Mouse (Mus musculus) right cerebral cortex, postnatal 36 days (tissue): ENCODE measurements at regions not wholly inside any gene's neighbourhood (a gene's known extent, or its start where the extent isn't known, plus 50 kb on each side); places are given as distances from the start of the nearest gene placed in this dataset.

Source experiments
- DNase-seq, 2 experiments: peaks; one replicate each; pipeline ENCODE4 v3.0.0; 2022; ENCODE audit warnings: low spot score in 2 of 2, mixed read lengths in 1 of 2

DNA sequence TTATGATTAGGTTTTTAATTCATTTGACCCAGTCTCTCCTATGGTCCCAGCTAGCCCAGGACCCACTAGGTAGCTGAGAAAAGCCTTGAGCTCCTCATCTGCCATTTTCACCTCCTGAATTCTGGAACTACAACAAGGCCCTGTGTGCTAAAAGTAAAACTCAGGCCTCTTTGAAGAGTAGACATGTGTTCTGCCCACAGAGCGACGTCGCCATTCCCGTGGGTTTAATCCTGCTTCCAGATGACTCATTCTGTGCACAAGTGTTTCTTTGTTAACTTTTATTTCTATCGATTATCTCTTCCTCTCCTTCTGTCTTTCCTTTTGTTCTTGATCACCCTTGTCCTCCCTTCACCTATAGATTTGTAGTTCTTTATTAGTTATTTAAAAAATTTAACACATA lies 1046.7 kb upstream of the Apob start:
- DNase-seq, result peak in 1 of 2 experiments; percentile 5

- DNase-seq, result no peak
Observed at GRCm38 (mm10) chr12:6956638-6957037, 1020.8 kb upstream of the Apob start.

- DNase-seq, result no peak
Observed at GRCm38 (mm10) chr12:6984664-6985063, 992.8 kb upstream of the Apob start.

GRCm38 (mm10) chr12:7028447-7028846 lies 949.0 kb upstream of the Apob start:
- DNase-seq, result peak; percentile 12 to 69

DNA sequence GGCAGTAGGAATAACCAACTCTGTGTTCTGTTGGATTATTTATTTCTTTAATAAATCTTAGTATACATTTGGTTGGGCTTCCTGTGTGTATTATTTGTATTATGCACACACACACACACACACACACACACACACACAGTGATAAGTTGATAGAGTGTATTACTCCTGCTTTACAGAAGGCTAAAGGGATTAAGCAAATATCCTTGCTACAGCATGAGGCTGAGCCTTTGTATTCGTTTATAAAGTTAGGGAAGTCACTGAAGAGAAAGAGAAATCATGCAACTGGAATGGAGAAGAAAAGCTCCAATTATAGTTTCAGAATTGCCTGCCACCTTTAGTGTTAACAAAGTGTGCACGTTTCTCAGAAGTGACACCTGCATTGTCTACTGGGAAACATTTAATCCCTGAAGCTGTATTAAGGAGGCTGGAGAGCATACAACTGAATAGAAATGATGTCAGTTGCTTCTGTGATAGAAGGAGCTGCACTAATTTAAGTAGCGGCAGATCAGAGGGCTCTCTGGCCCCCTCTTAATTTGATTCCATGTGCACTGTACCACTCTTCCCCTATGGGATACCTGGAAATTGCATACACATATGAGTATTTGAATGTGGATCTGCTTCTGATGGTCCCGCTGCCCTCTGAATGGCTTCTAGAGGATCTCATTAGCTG lies 947.9 kb upstream of the Apob start:
- DNase-seq, result no peak

GRCm38 (mm10) chr12:7050791-7051190 lies 926.7 kb upstream of the Apob start:
- peak in 1 of 2 experiments; percentile 7 for DNase-seq

DNA sequence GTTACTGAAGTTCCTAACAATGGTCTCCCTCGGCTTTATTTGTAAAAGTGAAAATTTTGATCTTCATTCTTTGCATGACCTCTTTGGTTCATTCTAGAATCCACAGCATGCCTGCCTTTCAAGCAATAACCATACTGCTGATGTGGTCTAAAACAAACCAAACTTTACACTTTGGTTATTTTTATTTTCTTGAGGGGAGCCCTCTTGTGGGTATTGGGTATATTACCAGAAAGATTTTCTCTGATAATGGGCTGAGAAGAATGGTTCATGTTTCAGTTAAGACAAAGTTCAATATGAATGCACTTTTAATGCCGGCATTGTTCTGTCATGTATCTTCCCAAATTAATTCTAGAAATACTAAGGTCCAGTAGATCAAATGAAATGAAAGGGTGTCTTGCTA lies 922.9 kb upstream of the Apob start:
- DNase-seq, result no peak

GRCm38 (mm10) chr12:7094582-7094981 lies 882.9 kb upstream of the Apob start:
- peak in 1 of 2 experiments; percentile 14 for DNase-seq

GRCm38 (mm10) chr12:7095440-7095839 lies 882.0 kb upstream of the Apob start:
- no peak for DNase-seq

- peak in 1 of 2 experiments; percentile 2 for DNase-seq
Observed at GRCm38 (mm10) chr12:7096221-7096620, 881.2 kb upstream of the Apob start.

- DNase-seq, result no peak
Observed at GRCm38 (mm10) chr12:7139044-7139443, 838.4 kb upstream of the Apob start.
